In the genomic region with DNA sequence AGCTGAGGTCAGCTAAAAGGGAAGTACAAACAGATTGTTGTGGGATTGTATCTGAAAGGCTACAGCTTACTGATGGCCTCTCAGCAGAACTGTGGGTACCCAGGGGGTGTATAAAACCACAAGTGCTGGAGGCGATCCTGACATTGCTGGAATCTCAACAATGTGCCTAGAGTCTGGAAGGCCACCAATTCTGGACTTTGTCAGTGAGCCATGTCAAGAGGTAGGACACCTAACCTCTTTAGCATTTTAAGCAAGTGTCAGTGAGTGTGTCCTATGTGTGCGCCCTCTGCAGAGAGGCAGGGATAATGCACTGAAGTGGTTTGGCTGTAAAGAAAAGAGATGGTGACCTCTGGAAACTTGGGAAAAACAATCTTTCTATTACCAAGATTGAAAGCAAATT, we compare ENCODE assay signal across 11 mouse cellular contexts.
DNase-seq lines count a peak whose midpoint lies in the region; ATAC-seq and TF ChIP-seq lines count a peak whose summit lies in the region.
"Had no signal": no experiment of that assay in that cellular context is flagged by ENCODE, and none has a peak within 500 bp of the region (broad histone marks: within the 10 kb centered on the region; RNA-seq: fewer than 3 reads in every experiment).

No protein-coding gene starts in this region.

- H3K36me3 ChIP-seq in heart, adult 2 months (ENCODE audit: control insufficient read depth, insufficient read depth, low read length), result peaks cover 9% of the 10 kb centered on the region
- no peaks in the 10 kb centered on the region for H3K36me3 ChIP-seq in heart, embryonic 10.5 days
- H3K36me3 ChIP-seq in midbrain, postnatal 0 days (ENCODE audit: insufficient read depth, low read length), result no peaks in the 10 kb centered on the region
- peaks cover 4% of the 10 kb centered on the region; the same call in 1 of the 2 replicates for H3K36me3 ChIP-seq in midbrain, embryonic 10.5 days
- H3K36me3 ChIP-seq in heart, embryonic 14.5 days (ENCODE audit: control insufficient read depth, insufficient read depth, low read length), result no peaks in the 10 kb centered on the region
- H3K36me3 ChIP-seq in stomach, postnatal 0 days (ENCODE audit: control insufficient read depth, insufficient read depth, low read length), result no peaks in the 10 kb centered on the region
- H3K36me3 ChIP-seq: forebrain, embryonic 10.5 days had no signal

- TF ChIP-seq EP300 in heart, adult 2 months (IDR thresholded peaks at IDR 0.05; ENCODE audit: insufficient read depth, low read depth, low read length), result 0 out of 2 replicates have a peak, but pooled peaks have one; percentile 34
- TF ChIP-seq EP300 in stomach, postnatal 0 days (optimal IDR thresholded peaks at IDR 0.05), result no peak

- no peaks in the 10 kb centered on the region for H3K9me3 ChIP-seq in heart, embryonic 10.5 days
- no peaks in the 10 kb centered on the region for H3K9me3 ChIP-seq in midbrain, postnatal 0 days (ENCODE audit: low read length)
- 0 out of 2 replicates have a peak, but pooled peaks cover 7% of the 10 kb centered on the region for H3K9me3 ChIP-seq in midbrain, embryonic 10.5 days (replicated peaks)
- no peaks in the 10 kb centered on the region for H3K9me3 ChIP-seq in heart, embryonic 14.5 days (ENCODE audit: control insufficient read depth, low read length)
- no peaks in the 10 kb centered on the region for H3K9me3 ChIP-seq in stomach, postnatal 0 days (ENCODE audit: control insufficient read depth, low read length)

- no peak overlapping the region for H3K4me2 ChIP-seq in midbrain, postnatal 0 days (ENCODE audit: low read depth, low read length, poor library complexity, severe bottlenecking)
- no peak overlapping the region for H3K4me2 ChIP-seq in heart, embryonic 14.5 days (ENCODE audit: low read length)
- H3K4me2 ChIP-seq in stomach, postnatal 0 days (replicated peaks; ENCODE audit: low read depth), result no peak overlapping the region

- no peak overlapping the region for H3K4me3 ChIP-seq in heart, adult 2 months
- no peak overlapping the region for H3K4me3 ChIP-seq in heart, embryonic 10.5 days
- H3K4me3 ChIP-seq in midbrain, postnatal 0 days (ENCODE audit: low read depth, low read length), result no peak overlapping the region
- no peak overlapping the region for H3K4me3 ChIP-seq in midbrain, embryonic 10.5 days
- no peak overlapping the region for H3K4me3 ChIP-seq in heart, embryonic 14.5 days (ENCODE audit: control insufficient read depth in 1 of 2, insufficient read depth in 1 of 2, low read depth in 1 of 2, low read length in 2 of 2)
- H3K4me3 ChIP-seq in stomach, postnatal 0 days (ENCODE audit: low read depth, low read length), result no peak overlapping the region
- H3K4me3 ChIP-seq: forebrain, embryonic 10.5 days had no signal

- H3K27me3 ChIP-seq in heart, adult 2 months (ENCODE audit: control insufficient read depth, insufficient read depth, low read length), result no peaks in the 10 kb centered on the region
- H3K27me3 ChIP-seq in heart, embryonic 10.5 days (ENCODE audit: insufficient read depth, poor library complexity, severe bottlenecking), result no peaks in the 10 kb centered on the region
- H3K27me3 ChIP-seq in midbrain, postnatal 0 days (ENCODE audit: insufficient read depth, low read length), result no peaks in the 10 kb centered on the region
- no peaks in the 10 kb centered on the region for H3K27me3 ChIP-seq in midbrain, embryonic 10.5 days (ENCODE audit: low read depth, poor library complexity, severe bottlenecking)
- no peaks in the 10 kb centered on the region for H3K27me3 ChIP-seq in heart, embryonic 14.5 days (ENCODE audit: control insufficient read depth, insufficient read depth, low read length)
- H3K27me3 ChIP-seq in stomach, postnatal 0 days (ENCODE audit: control insufficient read depth, insufficient read depth, low read length), result no peaks in the 10 kb centered on the region

- no peak for ATAC-seq in midbrain, postnatal 0 days (ENCODE audit: low FRiP score)
- peak; percentile 13; the same call in 1 of the 2 replicates for ATAC-seq in heart, embryonic 14.5 days (ENCODE audit: insufficient number of reproducible peaks, insufficient read depth, low FRiP score, low read depth)
- ATAC-seq in stomach, postnatal 0 days (ENCODE audit: low FRiP score, low TSS enrichment), result no peak

- H3K9ac ChIP-seq in heart, adult 2 months (ENCODE audit: low read depth, low read length), result no peak overlapping the region
- H3K9ac ChIP-seq in midbrain, postnatal 0 days (replicated peaks; ENCODE audit: low read length, poor library complexity, severe bottlenecking), result no peak overlapping the region
- H3K9ac ChIP-seq in heart, embryonic 14.5 days (ENCODE audit: low read length), result no peak overlapping the region
- H3K9ac ChIP-seq in stomach, postnatal 0 days (ENCODE audit: low read length), result no peak overlapping the region

- TF ChIP-seq CTCF in heart, adult 2 months (IDR thresholded peaks at IDR 0.05), result peak; percentile 73
- peak; percentile 38 for TF ChIP-seq CTCF in midbrain, postnatal 0 days (IDR thresholded peaks at IDR 0.05)
- peak; percentile 53 for TF ChIP-seq CTCF in stomach, postnatal 0 days (IDR thresholded peaks at IDR 0.05; ENCODE audit: low read depth)

- no peak for TF ChIP-seq POLR2A in heart, adult 2 months (IDR thresholded peaks at IDR 0.05; ENCODE audit: insufficient read depth, low read depth, low read length)

- H3K79me2 ChIP-seq in heart, adult 2 months (replicated peaks; ENCODE audit: control insufficient read depth, insufficient read depth, low read length), result no peaks in the 10 kb centered on the region

- intact Hi-C loops in heart, adult 2 months (cut with DNase I), result loop anchor here (5.0 kb wide), 4 partner anchors 51 to 246 kb away; no protein-coding TSS in a partner anchor
- intact Hi-C loops in left cerebral cortex, postnatal 10 days (cut with DNase I), result no loop called here

- peaks cover 14% of the 10 kb centered on the region for H3K4me1 ChIP-seq in heart, adult 2 months (ENCODE audit: control insufficient read depth, insufficient read depth, low read length)
- peaks cover 27% of the 10 kb centered on the region for H3K4me1 ChIP-seq in heart, embryonic 10.5 days
- H3K4me1 ChIP-seq in midbrain, postnatal 0 days (ENCODE audit: insufficient read depth, low read length), result no peaks in the 10 kb centered on the region
- H3K4me1 ChIP-seq in midbrain, embryonic 10.5 days, result no peaks in the 10 kb centered on the region; the same call in 1 of the 2 replicates
- H3K4me1 ChIP-seq in heart, embryonic 14.5 days (ENCODE audit: control insufficient read depth in 2 of 2, insufficient read depth in 2 of 2, low read length in 2 of 2), result peaks cover 6 to 32% of the 10 kb centered on the region in 2 experiments
- no peaks in the 10 kb centered on the region for H3K4me1 ChIP-seq in stomach, postnatal 0 days (replicated peaks; ENCODE audit: control insufficient read depth, insufficient read depth)

- 57% methylated on average over 2 of the region's 2 CpGs for WGBS in heart, adult 2 months
- 39% methylated on average over 2 of the region's 2 CpGs for WGBS in heart, embryonic 10.5 days
- 83% methylated on average over 2 of the region's 2 CpGs for WGBS in midbrain, postnatal 0 days
- 78% methylated on average over 2 of the region's 2 CpGs for WGBS in midbrain, embryonic 10.5 days
- 29% methylated on average over 2 of the region's 2 CpGs for WGBS in heart, embryonic 14.5 days
- 80% methylated on average over 2 of the region's 2 CpGs for WGBS in stomach, postnatal 0 days

- peak overlapping the region; percentile 32 for H3K27ac ChIP-seq in heart, adult 2 months
- H3K27ac ChIP-seq in heart, embryonic 10.5 days, result no peak overlapping the region
- no peak overlapping the region for H3K27ac ChIP-seq in midbrain, postnatal 0 days (ENCODE audit: low read depth, low read length)
- no peak overlapping the region for H3K27ac ChIP-seq in midbrain, embryonic 10.5 days (replicated peaks)
- H3K27ac ChIP-seq in heart, embryonic 14.5 days (replicated peaks in 1 of 2; ENCODE audit: control insufficient read depth in 1 of 2, insufficient read depth in 1 of 2, low read depth in 2 of 2, low read length in 2 of 2), result 0 out of 4 replicates have a peak overlapping the region, but pooled peaks of 1 of the 2 experiments have one; percentile 11
- H3K27ac ChIP-seq in stomach, postnatal 0 days (replicated peaks), result no peak overlapping the region
- H3K27ac ChIP-seq: forebrain, embryonic 10.5 days had no signal

- DNase-seq in heart, adult 2 months, result peak; percentile 45 to 51
- no peak for DNase-seq in heart, embryonic 10.5 days (ENCODE audit: low spot score)
- DNase-seq in midbrain, postnatal 0 days (ENCODE audit: low spot score), result no peak
- no peak for DNase-seq in midbrain, embryonic 10.5 days (ENCODE audit: low spot score)
- no peak for DNase-seq in stomach, postnatal 0 days (ENCODE audit: low spot score)
- DNase-seq in urinary bladder, postnatal 10 days (ENCODE audit: low spot score), result no peak
- no peak for DNase-seq in left cerebral cortex, postnatal 10 days (ENCODE audit: extremely low spot score in 1 of 2, low spot score in 2 of 2)
- DNase-seq: cerebellum, postnatal 36 days; thymus, postnatal 4 days had no signal

Comparison
In these comparisons a context has a peak if more than half of its experiments do, and no peak if none do; other contexts are left out.
1. DNase-seq: peak in heart, adult 2 months (2 of 2); none in heart, embryonic 10.5 days (single experiment), midbrain, postnatal 0 days (single experiment), midbrain, embryonic 10.5 days (single experiment), stomach, postnatal 0 days (single experiment), urinary bladder, postnatal 10 days (single experiment) and left cerebral cortex, postnatal 10 days (0 of 2).
2. Peak in every context shown above with its lines, with median percentiles within 50 percentile points of each other: CTCF ChIP-seq.